ENCODE assay signal across 5 mouse cellular contexts in genomic region chr1:110171459-110171858, GRCm38 (mm10).
DNase-seq lines count a peak whose midpoint lies in the region.

No protein-coding gene starts in this region.

- peak; percentile 4 to 44 for DNase-seq in adrenal gland, adult (ENCODE audit: inconsistent age in 2 of 2, low spot score in 1 of 2)
- peak; percentile 92 for DNase-seq in heart, adult 11 months
- peak; percentile 10 for DNase-seq in kidney, adult 18-20 months
- DNase-seq in kidney, adult 9 months, result peak; percentile 3
- DNase-seq in urinary bladder, adult 2 months (ENCODE audit: low spot score), result peak; percentile 21

Comparison
In these comparisons a context has a peak if more than half of its experiments do, and no peak if none do; other contexts are left out.
1. Peak in every context shown above with its lines: DNase-seq.
2. DNase-seq: peak in every context shown above with its lines; median percentile 92 in heart, adult 11 months; 24 in adrenal gland, adult; 21 in urinary bladder, adult 2 months; 10 in kidney, adult 18-20 months; 3 in kidney, adult 9 months.